Mouse (Mus musculus): ENCODE data around the gene Pde2a. TPM values are rescaled to one million over a fixed set of nuclear protein-coding genes. Genes with fewer than 3 reads are reported as not detected.

Pde2a gene
- polyA plus RNA-seq, 1 experiment, result not detected

- TF ChIP-seq POLR2A (IDR thresholded peaks at IDR 0.05; ENCODE audit: low read depth, low read length), result no peak
- no peak for TF ChIP-seq CTCF (IDR thresholded peaks at IDR 0.05; ENCODE audit: borderline replicate concordance, insufficient read depth, low read length)
- H3K27ac ChIP-seq (ENCODE audit: insufficient read depth, low read length), result no peak overlapping the region
- peaks cover 17% of the 10 kb centered on the region; the same call in 1 of the 2 replicates for H3K4me1 ChIP-seq (ENCODE audit: control insufficient read depth, insufficient read depth, low read length)
- no peak overlapping the region for H3K4me3 ChIP-seq (ENCODE audit: insufficient read depth, low read length)
Observed at GRCm38 (mm10) chr7:101476493-101476892, 55.0 kb downstream of the Pde2a start.

- TF ChIP-seq POLR2A (IDR thresholded peaks at IDR 0.05; ENCODE audit: low read depth, low read length) (no peak), CTCF (IDR thresholded peaks at IDR 0.05; ENCODE audit: borderline replicate concordance, insufficient read depth, low read length) (no peak)
- H3K4me3 ChIP-seq (ENCODE audit: insufficient read depth, low read length), result no peak overlapping the region
- no peak overlapping the region for H3K27ac ChIP-seq (ENCODE audit: insufficient read depth, low read length)
- peaks cover 13% of the 10 kb centered on the region; the same call in 1 of the 2 replicates for H3K4me1 ChIP-seq (ENCODE audit: control insufficient read depth, insufficient read depth, low read length)
Observed at GRCm38 (mm10) chr7:101477200-101477599, 55.7 kb downstream of the Pde2a start.

- Histone ChIP-seq H3K4me3 (ENCODE audit: insufficient read depth, low read length) (no peak overlapping the region), H3K4me1 (ENCODE audit: control insufficient read depth, insufficient read depth, low read length) (peaks cover 11% of the 10 kb centered on the region; the same call in 1 of the 2 replicates), H3K27ac (ENCODE audit: insufficient read depth, low read length) (no peak overlapping the region)
- TF ChIP-seq POLR2A (IDR thresholded peaks at IDR 0.05; ENCODE audit: low read depth, low read length) (no peak), CTCF (IDR thresholded peaks at IDR 0.05; ENCODE audit: borderline replicate concordance, insufficient read depth, low read length) (no peak)
Observed at GRCm38 (mm10) chr7:101478099-101478498, 56.6 kb downstream of the Pde2a start.

- TF ChIP-seq CTCF (IDR thresholded peaks at IDR 0.05; ENCODE audit: borderline replicate concordance, insufficient read depth, low read length) (no peak), POLR2A (IDR thresholded peaks at IDR 0.05; ENCODE audit: low read depth, low read length) (no peak)
- H3K27ac ChIP-seq (ENCODE audit: insufficient read depth, low read length), result no peak overlapping the region
- no peak overlapping the region for H3K4me3 ChIP-seq (ENCODE audit: insufficient read depth, low read length)
- H3K4me1 ChIP-seq (ENCODE audit: control insufficient read depth, insufficient read depth, low read length), result no peaks in the 10 kb centered on the region
Observed at GRCm38 (mm10) chr7:101479841-101480240, 58.4 kb downstream of the Pde2a start.

GRCm38 (mm10) chr7:101480671-101481070, 59.2 kb downstream of the Pde2a start:
- no peak overlapping the region for H3K4me3 ChIP-seq (ENCODE audit: insufficient read depth, low read length)
- TF ChIP-seq POLR2A (IDR thresholded peaks at IDR 0.05; ENCODE audit: low read depth, low read length) (no peak), CTCF (IDR thresholded peaks at IDR 0.05; ENCODE audit: borderline replicate concordance, insufficient read depth, low read length) (no peak)
- no peaks in the 10 kb centered on the region for H3K4me1 ChIP-seq (ENCODE audit: control insufficient read depth, insufficient read depth, low read length)
- no peak overlapping the region for H3K27ac ChIP-seq (ENCODE audit: insufficient read depth, low read length)

- no peak overlapping the region for H3K4me3 ChIP-seq (ENCODE audit: insufficient read depth, low read length)
- no peaks in the 10 kb centered on the region for H3K4me1 ChIP-seq (ENCODE audit: control insufficient read depth, insufficient read depth, low read length)
- no peak overlapping the region for H3K27ac ChIP-seq (ENCODE audit: insufficient read depth, low read length)
- TF ChIP-seq CTCF (IDR thresholded peaks at IDR 0.05; ENCODE audit: borderline replicate concordance, insufficient read depth, low read length) (no peak), POLR2A (IDR thresholded peaks at IDR 0.05; ENCODE audit: low read depth, low read length) (no peak)
Observed at GRCm38 (mm10) chr7:101481872-101482498, 60.5 kb downstream of the Pde2a start.

- H3K27ac ChIP-seq (ENCODE audit: insufficient read depth, low read length), result no peak overlapping the region
- TF ChIP-seq POLR2A (IDR thresholded peaks at IDR 0.05; ENCODE audit: low read depth, low read length) (no peak), CTCF (IDR thresholded peaks at IDR 0.05; ENCODE audit: borderline replicate concordance, insufficient read depth, low read length) (no peak)
- no peak overlapping the region for H3K4me3 ChIP-seq (ENCODE audit: insufficient read depth, low read length)
- H3K4me1 ChIP-seq (ENCODE audit: control insufficient read depth, insufficient read depth, low read length), result no peaks in the 10 kb centered on the region
Observed at GRCm38 (mm10) chr7:101482499-101483081, 61.1 kb downstream of the Pde2a start.

GRCm38 (mm10) chr7:101483498-101484115, 62.1 kb downstream of the Pde2a start:
- no peaks in the 10 kb centered on the region for H3K4me1 ChIP-seq (ENCODE audit: control insufficient read depth, insufficient read depth, low read length)
- TF ChIP-seq POLR2A (IDR thresholded peaks at IDR 0.05; ENCODE audit: low read depth, low read length) (no peak), CTCF (IDR thresholded peaks at IDR 0.05; ENCODE audit: borderline replicate concordance, insufficient read depth, low read length) (no peak)
- H3K4me3 ChIP-seq (ENCODE audit: insufficient read depth, low read length), result no peak overlapping the region
- H3K27ac ChIP-seq (ENCODE audit: insufficient read depth, low read length), result no peak overlapping the region

GRCm38 (mm10) chr7:101487102-101487501, 65.6 kb downstream of the Pde2a start:
- no peaks in the 10 kb centered on the region for H3K4me1 ChIP-seq (ENCODE audit: control insufficient read depth, insufficient read depth, low read length)
- H3K4me3 ChIP-seq (ENCODE audit: insufficient read depth, low read length), result no peak overlapping the region
- no peak overlapping the region for H3K27ac ChIP-seq (ENCODE audit: insufficient read depth, low read length)
- TF ChIP-seq POLR2A (IDR thresholded peaks at IDR 0.05; ENCODE audit: low read depth, low read length), result no peak
- TF ChIP-seq CTCF (IDR thresholded peaks at IDR 0.05; ENCODE audit: borderline replicate concordance, insufficient read depth, low read length), result no peak

GRCm38 (mm10) chr7:101490952-101491351, 69.5 kb downstream of the Pde2a start:
- H3K4me3 ChIP-seq (ENCODE audit: insufficient read depth, low read length), result no peak overlapping the region
- H3K4me1 ChIP-seq (ENCODE audit: control insufficient read depth, insufficient read depth, low read length), result no peaks in the 10 kb centered on the region
- no peak for TF ChIP-seq CTCF (IDR thresholded peaks at IDR 0.05; ENCODE audit: borderline replicate concordance, insufficient read depth, low read length)
- no peak for TF ChIP-seq POLR2A (IDR thresholded peaks at IDR 0.05; ENCODE audit: low read depth, low read length)
- H3K27ac ChIP-seq (ENCODE audit: insufficient read depth, low read length), result no peak overlapping the region
